12 mouse cellular contexts compared by ENCODE assay signal in the genomic region with DNA sequence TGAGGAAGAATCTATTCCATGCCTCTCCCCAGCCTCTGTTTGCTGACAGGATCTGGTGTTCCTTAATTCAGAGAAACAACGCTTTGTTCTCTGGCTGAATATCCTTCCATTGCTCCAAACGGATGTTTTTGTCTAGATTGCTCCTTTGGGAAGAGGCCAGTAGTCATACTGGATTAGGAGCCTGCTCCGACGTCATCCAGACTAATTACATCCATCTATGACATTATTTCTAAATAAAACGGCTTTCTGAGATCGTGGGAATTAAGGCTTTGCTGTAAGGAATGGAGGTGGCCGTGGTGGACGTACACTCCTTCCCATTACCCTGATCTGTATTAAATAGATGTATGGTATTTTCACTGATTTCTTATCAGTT. TPM values are rescaled to one million over a fixed set of nuclear protein-coding genes. Genes with fewer than 3 reads are reported as not detected.
A peak's percentile ranks its signal among the peaks of the same experiment; 100 is the strongest.
DNase-seq lines count a peak whose midpoint lies in the region; ATAC-seq and TF ChIP-seq lines count a peak whose summit lies in the region.
"Had no signal": no experiment of that assay in that cellular context is flagged by ENCODE, and none has a peak within 500 bp of the region (broad histone marks: within the 10 kb centered on the region; RNA-seq: fewer than 3 reads in every experiment).

No protein-coding gene starts in this region.

- 0 out of 2 replicates have a peak, but pooled peaks have one; percentile 18 for TF ChIP-seq EP300 in lung, postnatal 0 days (IDR thresholded peaks at IDR 0.05)

- H3K36me3 ChIP-seq in kidney, embryonic 16.5 days (ENCODE audit: insufficient read depth, low read length) = no peaks in the 10 kb centered on the region
- H3K36me3 ChIP-seq in forebrain, postnatal 0 days (ENCODE audit: insufficient read depth) = no peaks in the 10 kb centered on the region
- no peaks in the 10 kb centered on the region for H3K36me3 ChIP-seq in lung, postnatal 0 days (ENCODE audit: insufficient read depth, low read length)
- H3K36me3 ChIP-seq: G1E had no signal

- ATAC-seq in kidney, embryonic 16.5 days (ENCODE audit: low FRiP score, low TSS enrichment) = no peak
- ATAC-seq in forebrain, postnatal 0 days = peak; percentile 28
- peak; percentile 59 for ATAC-seq in lung, postnatal 0 days
- ATAC-seq in inflammation-experienced regulatory T-cells, adult 6 months = no peak

- no peak overlapping the region for H3K4me2 ChIP-seq in kidney, embryonic 16.5 days (replicated peaks; ENCODE audit: low read depth, low read length)
- peak overlapping the region; percentile 8; the same call in 1 of the 2 replicates for H3K4me2 ChIP-seq in forebrain, postnatal 0 days (ENCODE audit: low read depth)
- no peak overlapping the region for H3K4me2 ChIP-seq in lung, postnatal 0 days (replicated peaks; ENCODE audit: low read depth, low read length)

- no peak for TF ChIP-seq CTCF in forebrain, postnatal 0 days (IDR thresholded peaks at IDR 0.05; ENCODE audit: low read depth)
- TF ChIP-seq CTCF in lung, postnatal 0 days (IDR thresholded peaks at IDR 0.05) = no peak

- 49% methylated on average over 8 of the region's 8 CpGs for WGBS in kidney, embryonic 16.5 days
- WGBS in forebrain, postnatal 0 days = 16% methylated on average over 8 of the region's 8 CpGs
- 25% methylated on average over 8 of the region's 8 CpGs for WGBS in lung, postnatal 0 days

- no peak overlapping the region for H3K9ac ChIP-seq in kidney, embryonic 16.5 days (replicated peaks; ENCODE audit: low read length)
- no peak overlapping the region for H3K9ac ChIP-seq in forebrain, postnatal 0 days
- no peak overlapping the region for H3K9ac ChIP-seq in lung, postnatal 0 days (replicated peaks; ENCODE audit: low read depth)

- no peak overlapping the region for H3K4me3 ChIP-seq in kidney, embryonic 16.5 days (ENCODE audit: low read length)
- no peak overlapping the region for H3K4me3 ChIP-seq in forebrain, postnatal 0 days (ENCODE audit: low read depth, low read length)
- H3K4me3 ChIP-seq in lung, postnatal 0 days (ENCODE audit: low read depth, low read length) = no peak overlapping the region
- H3K4me3 ChIP-seq: myocyte had no signal

- H3K27me3 ChIP-seq in kidney, embryonic 16.5 days (ENCODE audit: insufficient read depth, low read length) = no peaks in the 10 kb centered on the region; the same call in 1 of the 2 replicates
- no peaks in the 10 kb centered on the region for H3K27me3 ChIP-seq in forebrain, postnatal 0 days (ENCODE audit: insufficient read depth, low read length)
- H3K27me3 ChIP-seq in lung, postnatal 0 days (replicated peaks; ENCODE audit: insufficient read depth, low read length) = no peaks in the 10 kb centered on the region

- H3K4me1 ChIP-seq in kidney, embryonic 16.5 days (ENCODE audit: insufficient read depth, low read length) = peaks cover 6% of the 10 kb centered on the region; the same call in 1 of the 2 replicates
- no peaks in the 10 kb centered on the region for H3K4me1 ChIP-seq in forebrain, postnatal 0 days (ENCODE audit: insufficient read depth)
- H3K4me1 ChIP-seq in lung, postnatal 0 days (ENCODE audit: insufficient read depth, low read depth, low read length) = peaks cover 4% of the 10 kb centered on the region; the same call in 1 of the 2 replicates

- no peak overlapping the region for H3K27ac ChIP-seq in kidney, embryonic 16.5 days (ENCODE audit: low read length)
- H3K27ac ChIP-seq in forebrain, postnatal 0 days (ENCODE audit: low read depth, low read length) = no peak overlapping the region
- H3K27ac ChIP-seq in lung, postnatal 0 days (ENCODE audit: low read length) = no peak overlapping the region

- DNase-seq in kidney, postnatal 10 days = peak; percentile 37
- DNase-seq in Muller cell, postnatal 12 days (ENCODE audit: inconsistent ontology term) = peak; percentile 82
- DNase-seq in forebrain, postnatal 0 days = no peak
- DNase-seq in lung, postnatal 0 days (ENCODE audit: low spot score) = peak; percentile 59
- DNase-seq in urinary bladder, postnatal 10 days (ENCODE audit: low spot score) = no peak
- no peak for DNase-seq in layer of hippocampus, adult 9-11 months
- DNase-seq: adrenal gland, postnatal 36 days; liver had no signal

- no peaks in the 10 kb centered on the region for H3K9me3 ChIP-seq in kidney, embryonic 16.5 days (ENCODE audit: low read length)
- H3K9me3 ChIP-seq in forebrain, postnatal 0 days (ENCODE audit: low read length) = no peaks in the 10 kb centered on the region
- no peaks in the 10 kb centered on the region for H3K9me3 ChIP-seq in lung, postnatal 0 days (ENCODE audit: low read length)
- H3K9me3 ChIP-seq: G1E had no signal

RNA-seq across cellular contexts. Expression of a gene that starts 10.3 kb away (rescaled TPM):
- 444 and 471 TPM in 2 replicates for polyA plus RNA-seq in kidney, embryonic 16.5 days (2015; fragmentation: Nextera tagmentation; extraction: Ambion mirVana)
- total RNA-seq in forebrain, postnatal 0 days (2014; rRNA removed) = 295 and 321 TPM in 2 replicates
- 636 and 638 TPM in 2 replicates for polyA plus RNA-seq in forebrain, postnatal 0 days (2015; fragmentation: Nextera tagmentation; extraction: Ambion mirVana)
- polyA plus RNA-seq in lung, postnatal 0 days (2015; fragmentation: Nextera tagmentation; extraction: Ambion mirVana) = 283 and 290 TPM in 2 replicates
- 100 to 1,000 TPM; 287 to 345 (median 307) TPM for polyA plus RNA-seq in inflammation-experienced regulatory T-cells, adult 6 months (2017; shearing (Covaris generic))

RNA-seq across cellular contexts. Expression of a gene that starts 38.0 kb away (rescaled TPM):
- 16.5 and 17.5 TPM in 2 replicates for polyA plus RNA-seq in kidney, embryonic 16.5 days (2015; fragmentation: Nextera tagmentation; extraction: Ambion mirVana)
- 10.9 and 15.9 TPM in 2 replicates for total RNA-seq in forebrain, postnatal 0 days (2014; rRNA removed)
- polyA plus RNA-seq in forebrain, postnatal 0 days (2015; fragmentation: Nextera tagmentation; extraction: Ambion mirVana) = 4.1 and 4.9 TPM in 2 replicates
- 4.1 and 5.4 TPM in 2 replicates for polyA plus RNA-seq in lung, postnatal 0 days (2015; fragmentation: Nextera tagmentation; extraction: Ambion mirVana)
- not detected for polyA plus RNA-seq in inflammation-experienced regulatory T-cells, adult 6 months (2017; shearing (Covaris generic))
- total RNA-seq: G1E had no signal
- polyA plus RNA-seq: G1E had no signal

Comparison
In these comparisons a context has a peak if more than half of its experiments do, and no peak if none do; other contexts are left out.
1. DNase-seq: peak in kidney, postnatal 10 days (single experiment), Muller cell, postnatal 12 days (single experiment) and lung, postnatal 0 days (single experiment); none in forebrain, postnatal 0 days (single experiment), urinary bladder, postnatal 10 days (single experiment) and layer of hippocampus, adult 9-11 months (single experiment).
2. ATAC-seq: peak in forebrain, postnatal 0 days (single experiment) and lung, postnatal 0 days (single experiment); none in kidney, embryonic 16.5 days (single experiment) and inflammation-experienced regulatory T-cells, adult 6 months (single experiment).